Mouse (Mus musculus): Measurements from ENCODE around the gene Spint1. TPM values are rescaled to one million over a fixed set of nuclear protein-coding genes. Genes with fewer than 3 reads are reported as not detected.

The Spint1 gene
- total RNA-seq (2021): 4.7 and 4.8 TPM in 2 replicates
- long read RNA-seq, experiment 1, partial matches to known transcripts: 0 of 9 reads
- long read RNA-seq, experiment 1, other reads (novel, unspliced or antisense): 1 of 9 reads
- long read RNA-seq, experiment 2, partial matches to known transcripts: 0 of 6 reads
- long read RNA-seq, experiment 2, other reads (novel, unspliced or antisense): 1 of 6 reads

DNA sequence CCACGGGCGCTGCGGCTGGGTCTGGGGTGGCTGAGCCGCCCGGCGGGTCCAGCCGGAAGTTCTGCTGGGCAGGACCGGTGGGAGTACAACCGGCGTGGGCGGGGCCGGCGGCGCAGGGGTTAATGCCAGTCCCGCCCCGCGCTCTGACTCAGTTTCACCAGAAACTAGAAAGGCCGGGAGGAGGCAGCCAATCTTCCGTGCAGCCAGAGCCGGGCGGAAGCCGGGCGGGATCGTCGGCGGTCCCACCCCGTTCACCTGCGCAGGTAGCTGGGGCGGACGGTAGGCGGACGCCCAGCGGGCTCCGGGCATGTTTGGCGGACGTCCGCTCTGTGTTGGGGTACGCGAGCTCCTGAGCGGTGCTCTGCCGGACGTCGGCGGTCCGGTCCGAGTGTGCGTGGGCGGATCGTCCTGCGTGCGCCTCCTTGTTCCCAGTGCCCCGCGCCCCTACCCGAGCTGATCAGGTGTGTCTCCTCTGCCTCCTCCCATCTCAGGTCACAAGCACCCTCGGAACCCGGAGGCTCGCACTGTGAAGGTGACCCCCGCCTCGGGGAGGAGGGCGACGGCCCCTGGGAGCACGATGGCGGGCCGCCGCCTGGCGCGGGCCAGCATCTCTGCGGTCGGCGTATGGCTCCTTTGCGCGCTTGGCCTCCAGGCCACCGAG is at the start of gene Spint1:
Gene Spint1 (plus strand): TSS at position 153 of the 661 bp plus-strand sequence.
- DNase-seq: peak; percentile 34

DNA sequence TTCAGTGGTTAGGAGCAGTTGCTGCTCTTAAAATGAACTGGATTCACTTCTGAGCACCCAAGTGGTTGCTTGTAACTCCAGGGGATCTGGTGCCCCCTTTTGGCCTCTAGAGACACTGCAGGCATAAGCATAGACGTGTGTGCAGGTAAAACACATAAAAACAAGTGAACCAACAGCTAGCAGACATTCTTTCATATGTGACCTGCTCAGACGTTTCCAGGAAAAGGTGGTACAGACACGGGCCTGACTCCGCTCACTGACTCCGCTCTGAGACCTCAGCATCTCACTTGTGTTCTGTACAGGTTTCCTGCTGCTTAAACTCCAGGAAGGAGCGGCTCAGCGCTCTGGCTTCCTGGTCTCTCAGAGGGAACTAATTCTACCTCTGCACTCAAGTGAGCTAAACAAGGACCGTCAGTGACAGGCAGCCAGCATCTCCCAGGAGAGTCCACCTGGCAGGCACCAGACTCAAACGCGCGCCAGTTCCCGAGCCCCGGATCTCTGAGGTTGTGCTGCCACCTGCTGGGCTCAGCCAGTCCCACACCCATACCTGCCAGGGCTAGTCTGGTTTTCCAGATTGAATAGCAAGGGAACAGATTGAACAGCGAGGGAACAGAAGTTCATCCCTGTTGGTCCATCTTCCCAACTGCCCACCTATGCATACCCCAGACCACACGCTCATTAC is 48.0 kb upstream of the Spint1 start:
- DNase-seq: peak; percentile 92

GRCm38 (mm10) chr2:119190969-119191368 is 46.2 kb upstream of the Spint1 start:
- DNase-seq: no peak

- DNase-seq: no peak
Observed at GRCm38 (mm10) chr2:119194140-119194539, 43.0 kb upstream of the Spint1 start.

- DNase-seq: peak; percentile 24
Observed at GRCm38 (mm10) chr2:119196316-119197108, 40.6 kb upstream of the Spint1 start.

DNA sequence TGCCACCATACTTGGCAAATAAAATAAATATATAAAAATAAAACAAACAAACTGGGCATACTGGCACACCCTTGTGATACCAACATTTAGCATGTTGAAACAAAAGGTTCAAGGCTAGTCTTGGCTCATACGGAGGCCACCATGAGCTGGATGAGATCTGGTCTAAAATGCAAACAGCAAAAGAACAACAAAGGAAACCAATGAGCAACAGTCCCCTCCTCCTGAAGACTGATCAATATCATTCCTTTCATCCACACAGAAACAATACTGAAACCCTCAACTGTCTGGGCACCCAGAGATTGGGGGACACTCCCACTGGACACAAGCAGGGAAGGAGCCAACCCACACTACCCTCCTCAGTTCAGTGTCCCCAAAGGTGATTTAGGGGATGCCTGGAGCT is 39.7 kb upstream of the Spint1 start:
- no peak for DNase-seq

DNA sequence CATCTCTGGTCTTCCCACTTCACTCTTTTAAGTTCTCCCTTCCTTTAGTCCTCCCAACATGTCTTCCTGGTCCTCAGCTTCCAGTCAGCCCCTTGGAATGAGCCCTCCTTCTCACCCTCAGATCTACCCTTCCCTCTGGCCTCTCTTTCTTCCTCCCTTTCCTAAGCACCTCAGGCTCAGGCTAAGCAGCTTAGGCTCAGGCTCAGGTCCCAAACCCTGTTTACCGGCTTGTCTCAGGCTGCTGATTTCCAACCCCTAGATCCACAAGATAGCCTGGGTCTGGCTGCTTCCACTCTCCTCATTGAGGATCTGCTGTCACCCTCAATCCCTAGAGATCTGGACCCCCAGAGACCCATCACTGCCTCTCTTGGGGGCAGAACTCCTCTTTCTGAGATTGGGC is 39.1 kb upstream of the Spint1 start:
- no peak for DNase-seq

GRCm38 (mm10) chr2:119198934-119199333 is 38.2 kb upstream of the Spint1 start:
- DNase-seq: no peak

- peak; percentile 49 for DNase-seq
Observed at GRCm38 (mm10) chr2:119202914-119203453, 34.2 kb upstream of the Spint1 start.

DNA sequence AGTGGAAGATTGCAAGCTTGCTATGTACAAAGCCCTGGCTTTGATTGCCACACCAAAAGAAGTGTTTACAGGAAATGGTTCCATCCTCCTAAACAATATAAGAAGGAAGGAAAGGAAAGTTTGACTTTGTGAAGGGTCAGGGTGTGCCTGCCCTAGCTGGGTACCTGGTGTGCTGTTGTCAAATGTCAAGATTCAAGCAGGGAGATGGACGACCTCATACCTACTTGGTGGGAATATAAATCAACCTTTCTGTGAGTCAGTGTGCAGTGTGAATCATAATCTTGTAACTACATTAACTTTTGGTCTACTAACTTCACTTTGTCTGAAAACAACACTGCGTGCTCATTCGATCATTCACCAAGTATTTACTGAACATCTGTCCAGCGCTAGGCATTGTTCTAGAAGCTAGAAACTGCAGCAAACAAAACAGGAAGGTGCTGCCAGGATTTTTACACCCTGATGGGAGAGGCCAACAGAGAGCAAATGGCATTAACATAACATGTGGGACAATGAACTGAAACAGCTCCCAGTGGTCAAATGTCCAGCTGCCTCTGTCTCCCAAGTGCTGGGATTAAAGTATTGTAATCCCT is 33.2 kb upstream of the Spint1 start:
- no peak for DNase-seq

DNA sequence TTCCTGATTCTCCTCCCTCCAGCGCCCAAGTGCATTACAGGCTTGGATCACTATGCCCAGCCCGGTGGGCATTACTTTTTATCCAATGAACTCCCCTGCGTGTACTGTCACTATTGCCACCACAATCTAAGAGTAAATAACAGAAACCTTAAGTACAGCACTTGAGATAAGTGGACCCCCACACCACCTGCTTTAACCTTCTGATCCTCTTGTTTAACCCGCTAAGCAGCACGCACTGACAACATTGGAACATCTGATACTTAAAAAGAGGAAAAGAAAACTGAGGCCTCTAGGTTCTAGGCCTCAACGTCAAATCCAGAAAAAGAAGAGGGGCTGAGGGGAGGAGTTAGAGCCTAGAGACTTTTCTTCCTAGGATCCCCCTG is 29.2 kb upstream of the Spint1 start:
- DNase-seq: no peak

DNA sequence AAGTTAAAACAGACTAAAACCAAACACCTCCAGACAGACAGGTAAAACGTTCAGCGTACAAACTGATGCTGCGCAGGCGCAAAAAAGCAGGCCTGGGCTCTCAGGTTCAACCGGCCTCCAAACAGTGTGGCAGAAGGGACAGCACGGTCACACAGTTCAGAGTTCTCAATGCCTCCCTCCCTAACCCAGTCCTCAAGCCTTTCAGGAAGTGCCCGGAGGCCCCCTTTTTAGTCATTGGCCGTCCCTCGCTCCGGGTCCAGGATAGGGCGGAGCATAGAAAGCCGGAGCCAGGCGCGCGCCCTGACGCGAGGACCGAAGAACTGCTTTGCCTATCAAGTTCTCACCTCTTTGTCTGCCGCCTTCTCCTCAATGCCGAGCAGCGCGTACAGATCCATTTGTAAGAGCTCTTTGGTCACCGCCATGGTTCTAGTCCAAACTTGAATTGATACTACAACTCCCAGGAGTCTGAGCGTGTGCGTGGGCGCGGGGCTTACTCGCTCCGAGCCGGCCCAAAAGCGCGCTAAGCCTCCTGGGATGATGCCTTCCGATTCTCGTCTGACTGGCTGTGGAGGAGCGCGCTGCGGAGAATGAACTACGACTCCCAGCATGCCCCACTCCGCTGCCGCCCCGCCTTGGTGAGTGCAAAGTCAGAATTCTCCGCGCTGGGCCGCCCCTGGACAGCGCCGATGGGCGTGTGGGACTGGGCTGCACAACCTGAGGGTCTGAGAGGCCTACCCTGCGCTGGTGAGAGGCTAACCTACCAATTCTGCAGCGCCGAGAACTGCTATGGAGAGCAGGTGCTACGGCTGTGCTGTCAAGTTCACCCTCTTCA is 28.6 kb upstream of the Spint1 start, which contains the start of the genes Zfyve19 and Dnajc17:
Gene Zfyve19 (plus strand): TSS at position 274 of the 832 bp plus-strand sequence.
Gene Dnajc17 (minus strand): TSS at position 452 of the 832 bp plus-strand sequence.
- DNase-seq: peak; percentile 97

DNA sequence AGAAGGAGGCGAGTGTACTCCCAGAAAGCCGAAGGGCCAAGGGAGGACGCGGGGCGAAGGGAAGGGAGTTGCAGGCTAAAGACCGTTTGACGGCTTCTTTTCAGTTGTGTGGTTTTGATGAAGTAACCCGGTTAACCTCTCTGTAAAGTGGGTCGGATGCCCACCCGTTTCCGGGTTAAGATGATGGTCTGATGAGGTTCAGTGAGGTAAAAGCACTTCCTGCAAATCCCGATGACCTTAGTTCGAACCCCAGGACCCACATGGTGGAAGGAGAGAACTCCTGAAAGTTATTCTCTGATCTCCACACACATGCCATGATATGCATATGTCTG is 28.0 kb upstream of the Spint1 start:
- DNase-seq: no peak

DNA sequence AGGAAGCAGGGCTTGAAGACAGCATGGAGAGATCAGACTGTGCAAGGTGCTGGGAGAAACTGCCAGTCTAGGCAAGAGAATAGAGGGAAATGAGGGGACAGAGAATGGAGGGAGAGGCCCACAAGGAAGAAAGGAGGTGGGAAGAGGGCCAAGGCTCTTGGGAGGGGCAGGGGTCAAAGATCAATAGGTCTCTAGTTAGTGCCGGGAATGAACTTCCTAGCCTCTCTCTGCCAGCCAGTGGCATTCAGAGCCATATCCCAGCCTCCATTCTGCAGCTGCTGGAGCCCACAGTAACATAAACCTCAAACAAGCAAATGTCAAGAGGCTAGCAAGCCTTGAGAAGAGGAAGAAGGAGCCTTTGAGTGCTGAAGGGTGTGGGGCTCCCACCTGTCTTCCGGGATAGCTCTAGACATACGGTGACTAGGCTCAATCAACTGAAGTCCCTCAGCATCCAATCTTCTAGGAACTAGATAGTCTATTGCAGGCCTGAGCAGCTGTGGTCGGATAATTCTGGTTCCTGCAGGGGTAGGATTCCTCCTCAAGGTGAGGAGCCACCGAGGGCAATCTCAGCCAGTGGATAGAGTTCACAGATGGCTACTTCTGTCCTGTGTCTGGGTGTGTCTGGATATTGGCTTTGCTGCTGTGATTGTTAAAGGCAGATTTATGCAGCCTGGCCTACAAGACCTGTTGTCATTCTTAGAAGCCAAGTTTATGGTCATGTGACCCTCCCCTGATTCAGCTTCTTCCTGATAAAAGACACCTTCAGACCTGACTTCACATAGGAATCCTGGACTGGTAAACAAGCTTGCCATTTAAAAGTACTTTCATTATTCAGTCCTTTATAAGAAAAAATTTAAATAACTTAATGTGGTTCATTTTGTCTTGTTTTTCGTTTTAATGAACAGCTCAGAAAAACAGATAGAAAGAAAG is 7.1 kb upstream of the Spint1 start, which contains the start of gene Ppp1r14d:
Gene Ppp1r14d (minus strand): TSS at position 132 of the 930 bp plus-strand sequence.
- no peak for DNase-seq

GRCm38 (mm10) chr2:119236682-119237209 is 416 bp upstream of the Spint1 start:
- DNase-seq: no peak

DNA sequence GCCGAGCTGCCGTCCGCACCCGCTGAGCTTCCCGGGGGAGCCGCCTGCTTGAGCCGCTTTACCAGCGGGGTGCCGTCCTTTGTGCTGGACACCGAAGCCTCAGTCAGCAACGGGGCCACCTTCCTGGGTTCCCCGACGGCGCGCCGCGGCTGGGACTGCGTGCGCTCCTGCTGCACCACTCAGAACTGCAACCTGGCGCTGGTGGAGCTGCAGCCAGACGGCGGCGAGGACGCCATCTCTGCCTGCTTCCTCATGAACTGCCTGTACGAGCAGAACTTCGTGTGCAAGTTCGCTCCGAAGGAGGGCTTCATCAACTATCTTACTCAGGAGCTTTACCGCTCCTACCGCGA is 684 bp downstream of the Spint1 start:
- peak; percentile 49 for DNase-seq

DNA sequence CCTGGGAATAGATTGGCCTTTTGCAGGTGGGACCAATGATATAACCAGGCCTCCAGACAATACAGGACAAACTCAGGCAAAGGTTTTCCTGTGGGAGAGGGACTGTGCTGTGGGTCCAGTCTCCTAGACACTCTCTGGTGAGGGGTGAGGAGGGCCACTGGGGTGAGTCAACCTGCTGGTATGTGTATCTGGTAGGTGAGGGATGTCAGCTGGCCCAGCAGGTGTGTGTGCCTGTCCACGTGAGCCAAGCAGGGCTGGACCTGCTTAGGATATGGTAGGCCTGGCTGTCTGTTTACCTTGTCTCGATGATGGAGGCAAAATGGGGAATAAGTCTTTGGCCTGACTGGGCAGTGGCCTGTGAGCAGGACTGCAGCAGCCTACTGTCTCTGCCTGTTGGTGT is 1.5 kb downstream of the Spint1 start:
- DNase-seq: no peak

DNA sequence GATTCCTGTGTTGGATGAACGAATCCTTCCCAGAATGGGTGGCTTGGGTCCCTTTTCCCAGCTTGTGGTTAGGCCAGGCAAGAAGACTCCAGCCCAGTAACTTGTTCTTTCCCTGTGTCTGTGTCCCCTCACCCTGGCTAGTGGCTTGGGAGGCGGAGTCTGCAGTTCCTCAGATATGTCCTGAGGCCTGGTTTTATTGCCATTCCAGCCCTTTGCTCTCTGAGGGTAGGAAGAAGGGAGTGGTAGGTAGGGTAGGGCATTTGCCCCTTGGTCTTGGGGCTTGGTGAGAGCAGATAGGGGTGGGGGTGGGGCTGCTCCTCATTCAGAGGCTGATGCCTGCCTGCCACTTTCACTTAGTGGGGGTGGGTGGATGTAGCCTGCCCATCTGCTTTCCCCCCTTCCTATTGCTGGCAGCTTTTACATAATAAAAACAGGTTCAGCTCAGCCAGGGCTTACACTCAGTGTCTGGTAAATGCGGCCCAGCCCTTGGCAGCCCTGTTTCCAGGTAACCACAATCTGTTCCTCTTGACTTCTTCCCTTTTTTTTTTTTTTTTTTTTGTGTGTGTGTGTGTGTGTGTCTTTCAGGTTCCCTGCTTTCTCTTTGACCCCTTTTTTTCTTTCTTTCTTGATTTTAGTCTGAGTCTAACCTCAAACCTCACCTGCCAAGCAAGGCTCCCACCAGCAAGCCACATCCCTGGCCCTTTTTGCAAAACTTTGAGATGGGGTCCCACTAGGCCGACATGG is 3.1 kb downstream of the Spint1 start:
- DNase-seq: no peak

DNA sequence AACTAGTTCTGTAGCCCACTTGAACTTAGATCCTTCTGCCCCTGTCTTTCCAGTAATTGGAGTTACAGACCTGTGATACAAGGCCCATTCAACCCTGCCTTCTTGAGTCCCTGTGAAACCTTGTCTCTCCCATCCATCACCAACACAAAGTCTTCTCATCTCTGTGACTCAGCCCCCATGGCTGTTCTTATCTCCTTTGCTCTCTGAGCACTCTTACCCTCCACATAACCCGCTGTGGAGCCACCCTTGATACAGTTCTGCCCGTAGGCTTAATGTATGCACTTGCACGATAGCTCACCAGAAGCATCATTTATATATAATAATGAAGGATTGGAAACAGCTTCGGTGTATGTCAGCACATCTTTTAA is 3.6 kb downstream of the Spint1 start:
- no peak for DNase-seq

All from adrenal gland, postnatal 14 days (tissue).